Mouse (Mus musculus): ENCODE measurements around the gene Kcnj1. TPM values are rescaled to one million over a fixed set of nuclear protein-coding genes. Genes with fewer than 3 reads are reported as not detected.

The Kcnj1 gene
- total RNA-seq, 2 experiments from 2014 or later, result not detected

- no peak for DNase-seq (ENCODE audit: low spot score in 2 of 2)
Observed at GRCm38 (mm10) chr9:32444453-32445201, 72.3 kb downstream of the Kcnj1 start.

DNA sequence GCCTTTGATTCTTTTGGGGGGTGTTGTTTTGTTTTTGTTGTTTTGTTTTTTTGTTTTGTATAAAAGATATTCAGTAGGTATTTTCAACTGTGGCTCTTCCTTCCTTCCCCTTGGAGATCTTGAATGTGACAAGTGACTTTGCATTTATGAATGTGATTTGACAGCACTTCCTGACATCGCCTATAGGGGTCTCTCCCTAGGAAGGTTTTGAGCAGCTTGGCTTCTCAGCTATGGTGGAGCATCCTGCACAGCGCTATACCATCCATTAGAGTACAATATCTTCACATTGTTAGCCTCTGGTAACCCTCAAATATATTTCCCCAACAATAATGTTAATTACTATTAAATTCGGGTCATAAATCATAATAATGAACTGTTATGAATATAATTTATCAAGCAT lies 73.5 kb downstream of the Kcnj1 start:
- no peak for DNase-seq (ENCODE audit: low spot score in 2 of 2)

DNA sequence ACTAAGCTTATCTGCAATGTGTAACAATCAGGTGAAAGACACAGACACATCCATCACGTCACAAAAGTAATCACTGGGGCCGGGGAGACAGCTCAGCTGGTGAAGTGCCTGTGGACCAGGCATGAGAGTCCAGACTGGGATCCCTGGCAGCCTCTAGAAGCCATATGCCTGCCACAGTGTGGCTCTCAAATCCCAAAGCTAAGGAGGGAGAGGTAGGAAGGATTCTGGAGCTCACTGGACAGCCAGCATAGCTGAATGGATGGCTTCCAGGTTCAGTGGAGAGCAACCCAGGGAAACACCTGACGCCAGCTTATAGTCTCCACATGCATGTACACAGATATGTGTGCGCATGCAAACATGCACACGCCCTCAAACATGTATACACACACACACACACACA lies 76.5 kb downstream of the Kcnj1 start:
- no peak for DNase-seq (ENCODE audit: low spot score in 2 of 2)

Other genes starting within 250 kb of the Kcnj1 start
- gene Kcnj5, start 28.1 kb upstream of the Kcnj1 start, total RNA-seq (2021), result under 1 TPM; 0.29 to 0.43 TPM
- gene Fli1, start 170.4 kb downstream of the Kcnj1 start, total RNA-seq (2021), result 10 to 100 TPM; 11.0 to 14.6 TPM

All from adrenal gland, adult 18-20 months (tissue).